Mouse (Mus musculus): ENCODE data around the gene Dpep3. TPM values are rescaled to one million over a fixed set of nuclear protein-coding genes. Genes with fewer than 3 reads are reported as not detected.

Gene Dpep3
- total RNA-seq, 2 experiments from 2014 or later: not detected

GRCm38 (mm10) chr8:105936866-105937475, 42.3 kb downstream of the Dpep3 start:
- DNase-seq (ENCODE audit: low spot score in 2 of 2): peak; percentile 64 to 74

- DNase-seq (ENCODE audit: low spot score in 2 of 2): no peak
These were observed 43.2 kb downstream of the Dpep3 start for GRCm38 (mm10) chr8:105935863-105936603.

DNA sequence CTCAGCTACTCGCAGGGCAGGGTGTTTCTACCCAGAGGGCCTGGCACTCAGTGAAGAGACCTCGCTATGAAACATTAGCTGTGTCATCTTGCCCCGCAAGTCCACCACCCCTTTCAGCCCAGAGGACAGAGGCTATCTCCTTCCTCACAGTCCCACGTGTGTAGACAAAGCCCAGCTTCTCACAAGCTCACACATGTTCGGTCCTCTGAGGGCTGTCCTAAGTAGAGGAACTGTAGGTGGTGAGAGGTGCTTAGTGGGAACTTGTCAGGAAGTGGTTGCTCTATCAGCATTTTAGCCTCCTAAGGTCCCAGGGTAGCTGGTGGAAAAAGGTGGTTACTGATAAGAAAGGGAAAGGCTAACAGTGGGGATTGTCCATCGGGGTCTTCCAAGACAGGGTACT, 44.1 kb downstream of the Dpep3 start:
- no peak for DNase-seq (ENCODE audit: low spot score in 2 of 2)

GRCm38 (mm10) chr8:105933762-105934161, 45.5 kb downstream of the Dpep3 start, which contains the start of gene Ctrl:
Gene Ctrl (minus strand): TSS chr8:105933862.
- no peak for DNase-seq (ENCODE audit: low spot score in 2 of 2)

GRCm38 (mm10) chr8:105932525-105932924, 46.7 kb downstream of the Dpep3 start:
- DNase-seq (ENCODE audit: low spot score in 2 of 2): no peak

DNA sequence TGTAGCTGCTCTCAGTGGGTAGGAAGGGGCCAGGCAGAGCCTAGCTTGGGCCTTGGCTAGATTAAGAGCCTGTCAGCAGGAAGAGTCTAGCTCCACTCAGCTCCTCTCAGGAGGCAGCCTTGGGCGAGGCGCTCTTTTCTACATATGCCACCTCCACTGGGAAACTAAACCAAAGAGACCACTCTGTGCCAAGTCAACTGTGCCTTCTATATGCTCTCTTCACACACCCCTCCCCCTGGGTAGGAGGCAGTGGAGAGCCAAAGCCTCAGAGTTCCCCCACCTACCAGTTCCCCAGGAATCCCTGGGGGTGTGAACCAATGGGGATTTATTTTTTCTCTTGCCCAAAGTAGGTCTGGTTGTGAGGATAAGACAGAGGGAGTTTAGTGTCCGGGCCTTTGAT, 48.0 kb downstream of the Dpep3 start:
- no peak for DNase-seq (ENCODE audit: low spot score in 2 of 2)

DNA sequence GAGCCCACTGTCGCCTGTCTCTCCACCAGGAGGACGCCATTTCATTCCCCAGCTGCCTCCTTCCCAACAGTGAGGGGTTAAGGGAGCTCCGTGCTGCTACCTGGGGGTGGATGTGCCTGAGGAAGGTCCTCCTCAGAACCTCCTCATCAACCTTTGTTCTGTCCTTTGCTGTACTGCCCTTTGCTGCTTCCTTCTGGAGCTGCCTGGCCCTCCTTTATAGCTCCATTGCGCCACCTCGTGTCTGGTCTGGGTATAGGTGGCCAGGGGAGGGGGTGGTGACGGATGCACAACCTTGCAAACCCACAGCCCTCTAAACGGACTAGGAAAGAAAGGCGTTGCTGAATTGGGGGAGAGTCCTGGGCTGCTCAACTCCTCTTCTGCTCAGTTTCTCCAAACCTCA, 48.6 kb downstream of the Dpep3 start:
- DNase-seq (ENCODE audit: low spot score in 2 of 2): peak; percentile 76 to 86

- DNase-seq (ENCODE audit: low spot score in 2 of 2): no peak
These were observed 54.1 kb downstream of the Dpep3 start for GRCm38 (mm10) chr8:105925123-105925522.

Small RNA genes within 50 kb of the gene (microRNA-seq; reads per million reads assigned to microRNA genes)
- not detected for gene Mir7074

Other genes starting within 250 kb of the Dpep3 start
- 10 to 100 TPM in 1 of 2 experiments, 1 to 10 TPM in 1; 8.3 to 11.6 TPM for gene Gfod2, start 220.8 kb downstream of the Dpep3 start, total RNA-seq (2021)
- gene Ranbp10, start 152.1 kb downstream of the Dpep3 start, total RNA-seq (2021): 10 to 100 TPM; 36.5 to 37.6 TPM
- gene Tsnaxip1, start 151.7 kb downstream of the Dpep3 start, total RNA-seq (2021): not detected
- 10 to 100 TPM; 15.9 to 21.7 TPM for gene Cenpt, start 126.2 kb downstream of the Dpep3 start, total RNA-seq (2021)
- gene Thap11, start 124.3 kb downstream of the Dpep3 start, total RNA-seq (2021): 10 to 100 TPM; 40.0 to 42.2 TPM
- gene Nutf2, start 118.8 kb downstream of the Dpep3 start, total RNA-seq (2021): 10 to 100 TPM; 53.1 to 57.4 TPM
- 10 to 100 TPM; 50.3 to 51.3 TPM for gene Edc4, start 98.5 kb downstream of the Dpep3 start, total RNA-seq (2021)
- under 1 TPM in 1 of 2 experiments, not detected in 1; 0.90 TPM for gene Nrn1l, start 85.9 kb downstream of the Dpep3 start, total RNA-seq (2021)
- 10 to 100 TPM; 44.3 to 48.7 TPM for gene Pskh1, start 79.0 kb downstream of the Dpep3 start, total RNA-seq (2021)
- 10 to 100 TPM in 1 of 2 experiments, not detected in 1; 98.9 TPM for gene Ctrl, start 45.6 kb downstream of the Dpep3 start, total RNA-seq (2021)
- gene Psmb10, start 41.0 kb downstream of the Dpep3 start, total RNA-seq (2021): 10 to 100 TPM; 76.8 to 84.8 TPM
- gene Lcat, start 36.0 kb downstream of the Dpep3 start, total RNA-seq (2021): 10 to 100 TPM in 1 of 2 experiments, 1 to 10 TPM in 1; 2.1 to 33.5 TPM
- 10 to 100 TPM; 30.9 to 40.2 TPM for gene Slc12a4, start 13.3 kb downstream of the Dpep3 start, total RNA-seq (2021)
- gene Dus2, start 11.9 kb upstream of the Dpep3 start, total RNA-seq (2021): 10 to 100 TPM; 15.0 to 15.3 TPM
- not detected for gene Dpep2nb, start 26.5 kb upstream of the Dpep3 start, total RNA-seq (2021)
- gene Ddx28, start 32.5 kb upstream of the Dpep3 start, total RNA-seq (2021): 10 to 100 TPM; 15.4 to 16.2 TPM
- gene Nfatc3, start 79.4 kb upstream of the Dpep3 start, total RNA-seq (2021): 10 to 100 TPM; 52.0 to 52.7 TPM
- gene Esrp2, start 157.5 kb upstream of the Dpep3 start, total RNA-seq (2021): 1 to 10 TPM; 7.2 to 8.8 TPM
- 10 to 100 TPM; 17.3 to 17.6 TPM for gene Pla2g15, start 171.0 kb upstream of the Dpep3 start, total RNA-seq (2021)
- gene Slc7a6, start 189.4 kb upstream of the Dpep3 start, total RNA-seq (2021): 10 to 100 TPM; 21.0 to 25.3 TPM
- 10 to 100 TPM; 34.1 to 38.0 TPM for gene Slc7a6os, start 231.5 kb upstream of the Dpep3 start, total RNA-seq (2021)
- gene Prmt7, start 231.5 kb upstream of the Dpep3 start, total RNA-seq (2021): 10 to 100 TPM; 28.2 to 29.8 TPM

All from adrenal gland, postnatal 4 days (tissue).